Mouse (Mus musculus): ENCODE results near the gene Sh2d7.
"Not testable (repeated sequence)": the region's sequence is repeated elsewhere in the genome, so short reads cannot be mapped to it uniquely, and the experiment has no call there.

Gene Sh2d7

DNA sequence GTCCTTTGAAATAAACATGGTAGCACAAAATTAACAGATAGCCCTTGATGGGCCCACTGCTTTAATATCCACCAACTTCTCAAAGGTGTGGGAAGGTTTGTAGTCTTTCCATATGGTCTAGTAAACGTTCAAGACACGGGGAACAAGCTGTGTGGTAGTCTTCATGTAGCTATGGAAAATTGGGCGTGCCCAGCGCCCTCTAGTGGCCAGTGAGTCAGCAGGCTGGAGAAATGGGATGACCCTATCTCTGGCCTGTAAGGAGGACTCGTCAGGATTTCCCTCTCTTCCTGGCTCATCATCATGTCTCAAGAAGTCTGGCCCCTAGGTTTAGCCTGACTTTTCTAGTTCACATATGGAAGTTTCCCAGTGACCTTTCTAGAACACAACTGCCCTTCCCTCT lies 8.8 kb downstream of the Sh2d7 start:
- DNase-seq, result peak; percentile 48 to 58

DNA sequence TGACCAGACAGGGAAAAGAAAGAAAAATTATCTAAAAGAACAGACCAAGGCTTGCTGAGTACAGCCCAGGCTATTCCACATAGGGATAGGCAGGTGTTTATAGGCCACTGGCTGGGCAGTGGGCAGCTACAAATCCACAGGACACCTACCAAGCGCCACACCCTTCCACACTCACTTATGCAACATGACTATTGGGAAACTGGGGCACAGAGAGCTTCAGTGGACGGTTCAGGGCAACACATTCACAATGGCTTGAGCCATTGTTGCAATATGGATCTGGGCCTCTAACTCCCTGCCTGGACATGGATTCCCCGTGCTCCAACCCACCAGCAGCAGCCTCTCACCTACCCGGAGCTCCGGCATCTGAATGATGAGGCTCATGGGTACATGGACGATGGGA lies 10.6 kb downstream of the Sh2d7 start:
- DNase-seq, result no peak

DNA sequence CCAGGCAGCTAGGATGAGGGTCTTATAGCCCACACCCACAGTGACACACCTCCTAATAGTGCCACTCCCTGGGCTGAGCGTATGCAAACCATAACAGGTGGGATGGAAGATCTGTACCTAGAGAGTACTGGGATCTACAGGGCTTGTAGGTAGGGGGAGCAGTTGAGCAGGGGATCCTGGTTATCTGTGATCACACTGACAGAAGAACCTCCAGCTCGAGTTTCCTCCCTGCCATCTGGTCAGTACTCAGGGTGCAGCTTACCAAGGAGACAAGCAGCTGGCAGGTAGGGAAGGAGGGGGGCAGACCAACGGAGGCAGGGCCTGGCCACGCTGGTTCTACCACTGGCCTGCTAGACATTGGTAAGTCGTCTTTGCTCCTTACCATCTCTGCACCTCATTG lies 13.6 kb downstream of the Sh2d7 start:
- DNase-seq, result peak in 1 of 2 experiments; percentile 33

DNA sequence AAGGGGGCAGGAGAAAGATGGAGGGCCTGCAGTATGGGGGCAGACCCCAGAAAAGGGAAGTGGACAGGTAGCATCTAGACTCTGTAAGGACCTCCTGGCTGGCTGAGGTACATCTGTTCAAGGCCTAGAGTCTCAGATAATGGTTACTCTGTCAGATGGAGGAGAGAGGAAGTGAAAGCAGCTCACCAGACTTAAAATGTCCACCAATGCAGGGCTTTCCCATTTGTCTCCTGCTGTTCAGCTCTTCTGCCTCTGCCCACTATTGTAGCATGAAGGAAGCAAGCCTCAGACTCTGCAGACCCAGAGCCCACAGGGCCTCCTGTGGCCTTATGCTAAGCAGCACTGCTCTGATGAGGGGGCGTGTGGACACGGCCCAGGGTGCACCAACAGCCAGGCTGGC lies 16.3 kb downstream of the Sh2d7 start:
- no peak for DNase-seq

DNA sequence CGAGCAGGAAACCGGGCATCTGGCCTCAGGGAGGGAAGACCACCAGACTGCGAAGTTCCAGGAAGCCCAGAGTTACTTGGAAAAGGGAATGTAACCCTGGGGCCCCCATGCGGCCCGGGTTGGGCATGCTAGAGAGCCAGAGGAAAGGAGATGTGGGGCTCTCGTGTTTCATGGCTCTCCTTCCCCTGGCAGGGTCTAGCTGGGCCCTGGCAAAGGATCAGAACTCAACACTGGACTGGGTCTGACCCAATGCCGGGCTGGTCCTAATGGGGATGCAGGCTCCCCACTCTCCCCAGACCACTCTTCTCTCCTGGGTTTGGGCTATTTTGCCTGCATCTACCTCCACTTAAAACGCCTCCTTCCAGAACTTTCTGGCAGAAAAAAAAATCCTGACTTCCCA lies 19.9 kb downstream of the Sh2d7 start:
- DNase-seq, result no peak

DNA sequence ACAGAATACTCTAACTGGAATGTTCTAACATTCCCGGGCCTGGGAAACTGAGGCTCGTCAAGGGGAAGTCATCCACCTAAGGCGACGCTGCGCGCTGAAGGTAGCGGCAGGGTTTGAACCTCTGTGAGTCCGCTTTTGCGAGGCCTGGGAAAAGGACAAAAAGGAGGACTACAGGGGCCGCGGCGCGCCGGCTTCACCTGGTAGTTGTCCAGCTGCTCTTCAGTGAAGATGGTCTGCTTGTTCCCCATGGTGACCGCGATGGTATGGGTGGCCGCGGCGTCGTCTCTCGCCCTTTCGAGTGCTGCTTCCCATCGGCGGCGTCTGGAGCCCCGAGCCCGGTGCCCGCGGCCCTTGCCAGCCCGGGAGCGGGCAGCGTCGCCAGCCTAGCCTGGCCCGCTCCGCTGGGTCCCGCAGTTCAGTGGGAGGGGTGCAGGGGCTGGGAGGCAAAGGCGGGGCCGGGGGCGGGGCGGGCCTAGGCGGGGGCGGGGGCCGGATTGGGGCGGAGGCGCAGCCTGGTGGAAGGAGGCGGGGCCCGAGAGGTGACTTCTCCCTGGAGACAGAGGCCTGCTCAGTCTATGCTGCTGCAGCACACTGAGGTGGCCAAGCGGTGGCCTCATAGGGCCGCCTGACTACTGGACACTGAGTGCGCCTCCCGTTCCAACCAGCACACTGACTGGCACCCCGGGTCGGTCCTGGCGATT lies 21.1 kb downstream of the Sh2d7 start, which contains the start of gene Cib2:
TSS of gene Cib2 (minus strand) at position 448 of the 701 bp plus-strand sequence.
- peak; percentile 89 to 90 for DNase-seq

DNA sequence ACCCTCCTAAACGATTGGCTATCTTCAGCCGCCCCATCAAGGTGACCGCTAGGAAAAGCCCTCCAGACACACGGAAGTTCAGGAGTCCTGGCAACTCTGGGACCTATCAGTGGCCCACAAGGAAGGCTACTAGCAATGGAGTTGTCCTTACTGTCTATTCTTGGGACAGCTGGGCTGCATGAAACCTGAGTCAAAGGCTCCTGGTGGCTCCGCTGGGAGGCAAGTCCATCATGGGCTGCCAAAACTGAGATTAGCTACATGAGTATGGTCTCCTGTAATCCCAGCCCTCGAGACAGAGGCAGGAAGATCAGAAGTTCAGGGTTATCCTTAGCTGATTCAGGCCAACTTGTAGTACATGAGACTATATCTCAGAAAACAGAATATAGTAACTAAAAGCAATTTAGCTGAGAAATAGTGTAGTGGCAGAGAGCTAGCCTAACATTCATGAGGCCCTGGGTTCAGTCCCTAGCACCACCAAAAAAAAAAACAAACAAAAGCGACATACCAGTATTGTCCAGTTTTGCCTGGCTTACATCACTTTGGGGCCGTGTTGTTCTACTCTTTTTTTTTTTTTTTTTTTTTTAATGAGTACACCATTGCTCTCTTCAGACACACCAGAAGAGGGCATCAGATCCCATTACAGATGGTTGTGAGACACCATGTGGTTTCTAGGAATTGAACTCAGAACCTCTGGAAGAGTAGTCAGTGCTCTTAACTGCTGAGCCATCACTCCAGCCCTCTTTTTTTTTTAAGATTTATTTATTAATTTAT lies 22.2 kb downstream of the Sh2d7 start:
- DNase-seq, result no peak

DNA sequence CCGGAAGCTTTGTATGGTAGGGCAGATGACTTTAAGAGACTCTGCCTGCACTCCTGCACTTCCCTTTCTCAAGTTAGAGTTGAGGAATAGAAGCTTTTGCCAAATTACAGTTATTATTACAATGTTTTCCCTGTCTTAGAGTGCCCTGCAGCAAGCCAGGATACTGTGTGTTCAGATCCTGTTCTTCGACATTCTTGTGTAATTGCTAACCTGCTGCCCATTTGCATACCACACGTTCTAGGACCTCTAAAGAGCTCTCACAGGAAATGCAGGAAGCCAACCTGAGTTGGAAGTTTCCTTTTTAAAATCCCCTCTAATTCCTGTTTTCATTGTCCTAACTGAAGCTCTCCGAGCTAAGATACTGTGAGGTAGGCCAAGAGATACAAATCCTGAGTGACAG lies 28.2 kb downstream of the Sh2d7 start:
- peak; percentile 46 to 68 for DNase-seq

DNA sequence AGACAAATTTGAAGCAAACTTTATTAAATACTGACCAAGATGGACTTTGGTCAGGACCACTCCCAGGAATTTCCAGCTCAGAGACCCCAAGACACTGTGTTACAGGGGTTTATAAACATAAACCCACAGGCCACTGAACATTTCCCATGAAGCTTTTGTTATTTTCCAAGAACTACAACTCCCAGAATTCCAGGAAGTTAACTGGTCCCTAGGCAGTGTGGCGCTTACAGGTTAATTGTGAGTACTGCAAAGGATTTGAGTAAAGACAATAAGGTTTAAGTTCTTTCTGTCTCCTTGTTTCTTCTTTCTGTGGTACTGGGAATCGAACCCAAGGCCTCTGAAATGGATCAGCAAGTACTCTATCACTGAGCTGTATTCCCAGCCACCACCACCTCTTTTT lies 29.9 kb downstream of the Sh2d7 start:
- DNase-seq, result no peak

DNA sequence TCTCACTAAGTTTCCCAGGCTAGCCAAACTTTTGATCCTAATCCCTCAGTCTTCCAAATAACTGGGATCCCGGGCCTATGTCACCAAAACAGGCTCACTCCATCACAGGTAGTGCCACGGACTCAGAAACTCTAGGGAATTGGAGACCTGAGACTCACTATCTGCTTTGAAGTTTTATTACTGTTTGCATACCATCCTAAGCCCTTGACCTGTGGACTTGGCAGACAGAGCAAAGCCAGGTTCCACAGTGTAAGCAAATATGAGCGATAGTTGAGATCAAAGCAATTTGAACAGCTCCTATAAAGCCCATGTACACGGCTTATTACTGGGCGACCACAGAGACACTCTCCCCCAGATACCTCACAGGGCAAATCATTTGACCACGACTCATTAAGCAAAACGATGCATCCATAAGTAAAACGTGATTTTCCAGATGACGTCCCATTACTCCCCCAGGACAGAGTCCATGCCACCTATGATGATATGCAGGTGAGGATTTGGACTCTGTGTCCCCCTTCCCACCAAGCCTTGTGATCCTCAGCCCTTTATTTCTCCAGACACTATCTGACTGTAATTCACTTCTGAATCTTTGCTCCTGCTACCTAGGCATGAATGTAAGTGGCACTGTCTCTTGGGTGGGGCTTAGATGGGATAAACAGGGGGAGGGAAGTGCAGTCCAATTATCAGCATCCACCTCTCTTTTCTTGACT lies 32.5 kb downstream of the Sh2d7 start:
- no peak for DNase-seq

DNA sequence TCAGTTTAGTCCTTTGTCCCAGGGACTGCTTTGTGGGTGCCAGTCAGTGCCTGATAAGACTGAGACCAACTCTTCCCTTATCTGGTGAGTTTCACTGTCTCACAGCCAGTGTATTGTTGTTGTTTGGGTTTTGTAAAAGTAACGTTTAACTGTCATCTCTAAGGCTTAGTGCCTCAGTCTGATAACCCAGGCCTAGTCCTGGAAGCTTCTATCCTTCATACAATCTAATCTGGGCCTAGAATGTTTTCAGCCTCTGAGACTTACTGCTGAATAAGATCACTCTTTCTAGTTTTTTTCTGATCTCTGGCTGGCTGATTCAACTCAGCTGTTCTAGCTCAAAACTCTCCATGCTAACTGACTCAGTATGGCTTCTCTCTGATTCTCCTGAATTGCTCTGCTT lies 44.9 kb downstream of the Sh2d7 start:
- no peak for DNase-seq

DNA sequence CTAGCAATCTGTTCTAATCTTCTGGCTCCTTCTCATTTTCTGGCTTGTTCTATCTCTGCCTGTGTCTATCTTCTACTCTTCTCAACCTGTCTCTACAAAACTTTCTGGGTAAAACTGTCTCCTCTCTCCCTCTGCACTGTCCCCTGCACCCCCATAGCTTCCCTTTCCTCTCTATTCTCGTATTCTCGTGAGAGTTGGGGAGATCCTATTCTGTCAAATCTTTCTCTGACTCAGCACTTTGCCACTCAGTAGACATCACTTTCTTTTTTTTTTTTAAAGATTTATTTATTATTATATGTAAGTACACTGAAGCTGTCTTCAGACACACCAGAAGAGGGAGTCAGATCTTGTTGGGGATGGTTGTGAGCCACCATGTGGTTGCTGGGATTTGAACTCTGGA lies 45.3 kb downstream of the Sh2d7 start:
- DNase-seq, result not testable (repeated sequence)

DNA sequence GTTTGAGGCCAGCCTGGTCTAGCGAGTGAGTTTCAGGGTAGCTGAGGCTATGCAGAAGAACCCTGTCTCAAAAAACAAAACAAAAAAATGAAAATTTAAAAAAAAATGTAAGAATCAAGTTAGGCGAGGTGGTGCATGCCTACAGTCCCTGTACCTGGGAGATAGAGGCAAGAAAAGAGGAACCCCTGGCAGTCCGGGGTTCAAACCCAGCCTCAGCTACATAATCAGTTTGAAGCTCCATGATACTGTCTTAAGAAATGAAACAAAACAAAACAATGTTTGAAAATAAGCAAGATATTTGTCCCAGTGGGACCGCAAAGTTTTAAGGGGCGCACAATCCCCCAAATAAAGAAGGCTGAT lies 47.0 kb downstream of the Sh2d7 start:
- DNase-seq, result no peak

DNA sequence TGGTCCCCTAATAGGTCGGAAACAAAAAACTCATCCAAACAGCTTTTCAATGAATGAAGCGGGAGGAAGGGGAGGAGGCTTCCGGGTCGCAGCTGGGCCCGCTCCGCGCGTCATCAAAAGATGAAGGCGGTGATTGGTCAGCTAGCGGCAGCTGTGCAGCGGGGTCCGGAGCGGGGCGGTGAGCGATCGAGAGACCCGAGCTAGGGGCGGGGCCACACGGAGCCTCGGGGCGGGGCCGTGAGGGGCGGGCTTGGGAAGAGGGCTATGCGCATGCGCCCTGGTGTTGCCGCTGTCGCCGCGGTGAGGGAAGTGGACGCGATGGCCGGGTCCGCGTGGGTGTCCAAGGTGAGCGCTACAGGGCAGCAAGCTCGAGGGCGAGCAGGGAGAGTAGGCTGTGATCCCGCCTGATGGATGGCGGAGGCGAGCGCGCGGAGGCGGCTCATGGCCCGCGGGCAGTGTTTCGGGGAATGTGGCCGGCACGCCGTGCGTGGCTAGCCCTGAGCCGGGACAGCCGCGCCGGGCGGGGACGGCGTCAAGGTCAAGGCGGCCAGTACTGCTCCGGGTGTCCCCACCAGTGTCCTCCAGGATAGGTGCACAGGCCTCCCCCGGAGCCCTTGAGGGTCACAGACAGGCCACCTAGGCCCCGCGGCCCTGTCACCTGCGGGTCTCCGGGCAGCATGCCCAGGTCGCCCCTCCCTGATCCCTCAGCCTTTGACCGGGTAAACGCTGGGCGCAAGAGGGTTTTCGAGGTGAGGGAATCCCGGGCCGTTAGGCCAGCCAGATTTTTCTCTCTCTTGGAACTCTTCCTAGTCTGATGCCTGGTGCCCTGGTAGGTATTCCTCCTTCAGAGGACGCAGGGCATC lies 47.6 kb downstream of the Sh2d7 start, which contains the start of gene Idh3a:
TSS of gene Idh3a (plus strand) at position 136 of the 863 bp plus-strand sequence.
- DNase-seq, result peak; percentile 97 to 98

DNA sequence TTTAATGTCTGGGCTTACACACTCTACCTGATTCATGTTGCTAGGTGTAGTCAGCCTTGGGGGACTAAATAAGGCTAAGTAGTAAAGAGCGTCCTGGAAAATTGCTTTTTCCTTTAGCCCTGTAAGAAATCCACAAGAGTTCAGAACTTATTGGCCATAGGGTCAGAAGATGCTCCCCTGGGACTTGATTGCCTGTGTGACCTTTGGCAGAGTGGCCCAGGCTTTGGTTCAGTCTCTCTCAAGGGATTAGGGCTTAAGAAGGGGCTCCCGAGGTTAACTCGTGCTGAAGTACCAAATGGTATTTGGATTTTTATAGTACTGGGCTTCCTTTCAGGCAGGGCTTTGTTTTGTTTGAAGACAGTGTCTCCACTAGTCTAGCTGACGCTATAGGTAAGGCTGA lies 49.1 kb downstream of the Sh2d7 start:
- DNase-seq, result no peak

DNA sequence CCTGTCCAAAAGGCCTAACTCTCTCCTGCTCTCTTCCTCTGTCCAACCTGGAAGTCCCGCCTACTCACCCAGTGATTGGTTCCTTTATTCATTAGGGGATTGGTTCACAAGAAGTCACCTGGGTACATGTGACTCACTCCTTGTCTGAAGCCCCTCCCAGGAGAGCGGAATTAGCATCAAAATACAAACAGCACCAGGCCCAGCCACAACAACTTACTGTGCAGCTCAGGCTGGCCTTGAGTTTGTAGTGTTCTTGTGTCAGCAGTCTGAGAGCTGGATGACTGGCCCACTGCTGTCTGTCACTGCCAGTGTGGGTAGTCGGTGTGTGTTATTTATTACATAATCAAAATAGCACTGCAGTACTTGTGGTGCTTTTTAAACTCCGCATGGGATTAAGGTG lies 54.9 kb downstream of the Sh2d7 start:
- not testable (repeated sequence) for DNase-seq

Data from lung, adult 18-20 months (tissue).